Mouse (Mus musculus): Measurements from ENCODE around the gene Ptprd.

DNA sequence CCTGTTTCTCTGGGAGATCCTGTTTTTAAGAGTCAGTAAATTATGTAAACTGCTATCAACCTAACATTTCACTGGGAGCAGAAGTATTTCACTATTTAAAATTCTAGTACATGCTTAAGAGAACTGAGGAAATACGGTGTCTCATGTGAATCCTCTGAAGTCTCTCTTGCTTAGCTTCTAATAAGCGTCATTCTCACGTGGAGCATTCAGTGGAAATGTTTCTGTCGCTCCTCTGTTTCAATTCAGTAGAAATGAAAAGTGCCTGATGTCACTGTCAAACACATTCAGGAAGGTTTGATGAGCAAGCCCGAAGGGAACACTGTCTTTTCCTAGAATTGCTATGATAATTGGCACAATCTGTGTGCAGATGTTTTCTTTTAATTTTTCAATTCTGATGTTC, 350.5 kb downstream of the Ptprd start:
- TF ChIP-seq POLR2A (IDR thresholded peaks at IDR 0.05; ENCODE audit: borderline replicate concordance, insufficient read depth, low read length) (no peak), CTCF (IDR thresholded peaks at IDR 0.05; ENCODE audit: borderline replicate concordance, insufficient read depth, low read depth, low read length) (no peak)
